Mouse (Mus musculus) neural tube, embryonic 15.5 days (tissue): ENCODE measurements around the gene Selenow. TPM values are rescaled to one million over a fixed set of nuclear protein-coding genes. Genes with fewer than 3 reads are reported as not detected.
A peak's percentile ranks its signal among the peaks of the same experiment; 100 is the strongest.

ENCODE experiments used
- ATAC-seq: fragments of 200-750 bp; cut with Nextera tagmentation; 2 replicates; pipeline ENCODE4 v1.8.0; 2017; ENCODE audit warnings: mild to moderate bottlenecking, moderate TSS enrichment, moderate library complexity; ENCODE audit not compliant: low FRiP score
- H3K27ac ChIP-seq: fragments of 300-500 bp; sonication (generic); replicated peaks from 2 replicates; pipeline ENCODE4 v1.5.1; 2015; ENCODE audit warnings: mild to moderate bottlenecking, inconsistent platforms
- H3K27me3 ChIP-seq: fragments of 300-500 bp; sonication (generic); replicated peaks from 2 replicates; pipeline ENCODE4 v1.6.1; 2015; ENCODE audit warnings: inconsistent platforms
- H3K36me3 ChIP-seq: fragments of 300-500 bp; sonication (generic); 2 replicates; pipeline ENCODE4 v1.6.1; 2015; ENCODE audit warnings: inconsistent platforms
- H3K4me1 ChIP-seq: fragments of 300-500 bp; sonication (generic); 2 replicates; pipeline ENCODE4 v1.6.1; 2015; ENCODE audit warnings: inconsistent platforms
- H3K4me2 ChIP-seq: fragments of 300-500 bp; sonication (generic); 2 replicates; pipeline ENCODE4 v1.6.1; 2015; ENCODE audit warnings: inconsistent platforms, mild to moderate bottlenecking, moderate library complexity
- H3K4me3 ChIP-seq: fragments of 300-500 bp; sonication (generic); replicated peaks from 2 replicates; pipeline ENCODE4 v1.5.1; 2015; ENCODE audit warnings: mild to moderate bottlenecking, inconsistent platforms
- H3K9ac ChIP-seq: fragments of 300-500 bp; sonication (generic); replicated peaks from 2 replicates; pipeline ENCODE4 v1.6.1; 2015; ENCODE audit warnings: mild to moderate bottlenecking, inconsistent platforms
- H3K9me3 ChIP-seq: fragments of 300-500 bp; sonication (generic); replicated peaks from 2 replicates; pipeline ENCODE4 v1.6.1; 2016; ENCODE audit warnings: inconsistent platforms
- WGBS: fragments of 180-500 bp; shearing (Covaris S2); methylation state at CpG from one replicate; pipeline ENCODE4 v1.1.7; 2015; ENCODE audit warnings: mixed read lengths; 5-methylcytosine and 5-hydroxymethylcytosine counted together
- polyA plus RNA-seq: library from polyadenylated mRNA; unstranded; fragments of >200 nt; fragmentation: Nextera tagmentation; extraction: Ambion mirVana; gene quantifications from 2 replicates; pipeline ENCODE4 v1.2.1, GENCODE M21; 2015

The Selenow gene
- polyA plus RNA-seq, 1 experiment from 2014 or later: 1,471 TPM

GRCm38 (mm10) chr7:15955509-15955908 lies 33.3 kb upstream of the Selenow start:
- H3K4me1 ChIP-seq: 0 out of 2 replicates have a peak, but pooled peaks cover 4% of the 10 kb centered on the region
- H3K27me3 ChIP-seq: no peaks in the 10 kb centered on the region; the same call in 1 of the 2 replicates
- H3K4me2 ChIP-seq: peak overlapping the region; percentile 42
- WGBS: 22% methylated on average over 7 of the region's 7 CpGs
- H3K36me3 ChIP-seq: peaks cover 4% of the 10 kb centered on the region; the same call in 1 of the 2 replicates
- H3K9ac ChIP-seq: no peak overlapping the region
- no peaks in the 10 kb centered on the region for H3K9me3 ChIP-seq
- H3K27ac ChIP-seq: no peak overlapping the region
- H3K4me3 ChIP-seq: 0 out of 2 replicates have a peak overlapping the region, but pooled peaks have one; percentile 11
- no peak for ATAC-seq

- ATAC-seq: peak; percentile 26; the same call in 1 of the 2 replicates
- no peak overlapping the region for H3K27ac ChIP-seq
- H3K27me3 ChIP-seq: no peaks in the 10 kb centered on the region; the same call in 1 of the 2 replicates
- peaks cover 4% of the 10 kb centered on the region; the same call in 1 of the 2 replicates for H3K36me3 ChIP-seq
- peak overlapping the region; percentile 42 for H3K4me2 ChIP-seq
- H3K9ac ChIP-seq: no peak overlapping the region
- 6% methylated on average over 21 of the region's 21 CpGs for WGBS
- H3K9me3 ChIP-seq: no peaks in the 10 kb centered on the region
- peak overlapping the region; percentile 11; the same call in 1 of the 2 replicates for H3K4me3 ChIP-seq
- 0 out of 2 replicates have a peak, but pooled peaks cover 4% of the 10 kb centered on the region for H3K4me1 ChIP-seq
Measured at GRCm38 (mm10) chr7:15954978-15955443, 32.8 kb upstream of the Selenow start.

- 88% methylated on average over 7 of the region's 7 CpGs for WGBS
- no peaks in the 10 kb centered on the region for H3K9me3 ChIP-seq
- ATAC-seq: no peak
Measured at GRCm38 (mm10) chr7:15954436-15954835, 32.2 kb upstream of the Selenow start.

GRCm38 (mm10) chr7:15953307-15954074 lies 31.3 kb upstream of the Selenow start:
- WGBS: 91% methylated on average over 13 of the region's 13 CpGs
- peaks cover 4% of the 10 kb centered on the region; the same call in 1 of the 2 replicates for H3K36me3 ChIP-seq
- H3K9ac ChIP-seq: no peak overlapping the region
- H3K4me1 ChIP-seq: peaks cover 8% of the 10 kb centered on the region; the same call in 1 of the 2 replicates
- H3K4me2 ChIP-seq: no peak overlapping the region
- H3K4me3 ChIP-seq: no peak overlapping the region
- H3K9me3 ChIP-seq: no peaks in the 10 kb centered on the region
- no peaks in the 10 kb centered on the region; the same call in 1 of the 2 replicates for H3K27me3 ChIP-seq
- H3K27ac ChIP-seq: no peak overlapping the region
- no peak for ATAC-seq

More at GRCm38 (mm10) chr7:15954436-15954835, 32.2 kb upstream of the Selenow start:
- Histone ChIP-seq H3K9ac (no peak overlapping the region), H3K4me3 (no peak overlapping the region), H3K36me3 (peaks cover 4% of the 10 kb centered on the region; the same call in 1 of the 2 replicates), H3K4me1 (0 out of 2 replicates have a peak, but pooled peaks cover 4% of the 10 kb centered on the region), H3K27ac (no peak overlapping the region), H3K27me3 (no peaks in the 10 kb centered on the region; the same call in 1 of the 2 replicates), H3K4me2 (no peak overlapping the region)

- Histone ChIP-seq H3K9me3 (no peaks in the 10 kb centered on the region), H3K27me3 (no peaks in the 10 kb centered on the region; the same call in 1 of the 2 replicates), H3K9ac (no peak overlapping the region), H3K4me3 (no peak overlapping the region), H3K4me2 (no peak overlapping the region), H3K36me3 (peaks cover 2% of the 10 kb centered on the region; the same call in 1 of the 2 replicates), H3K27ac (no peak overlapping the region), H3K4me1 (peaks cover 12% of the 10 kb centered on the region; the same call in 1 of the 2 replicates)
- ATAC-seq: no peak
- 83% methylated on average over 3 of the region's 3 CpGs for WGBS
Measured at GRCm38 (mm10) chr7:15952416-15952815, 30.2 kb upstream of the Selenow start.

GRCm38 (mm10) chr7:15950008-15950407 lies 27.8 kb upstream of the Selenow start:
- Histone ChIP-seq H3K27me3 (no peaks in the 10 kb centered on the region; the same call in 1 of the 2 replicates), H3K9me3 (no peaks in the 10 kb centered on the region), H3K4me3 (no peak overlapping the region), H3K9ac (no peak overlapping the region), H3K4me1 (peaks cover 17% of the 10 kb centered on the region), H3K27ac (no peak overlapping the region), H3K4me2 (no peak overlapping the region), H3K36me3 (no peaks in the 10 kb centered on the region)
- 86% methylated on average over 15 of the region's 15 CpGs for WGBS
- ATAC-seq: no peak

GRCm38 (mm10) chr7:15949216-15949790 lies 27.1 kb upstream of the Selenow start:
- Histone ChIP-seq H3K4me3 (no peak overlapping the region), H3K4me2 (no peak overlapping the region), H3K9ac (no peak overlapping the region), H3K27ac (no peak overlapping the region), H3K9me3 (no peaks in the 10 kb centered on the region), H3K36me3 (no peaks in the 10 kb centered on the region), H3K27me3 (no peaks in the 10 kb centered on the region), H3K4me1 (peaks cover 23% of the 10 kb centered on the region)
- ATAC-seq: no peak
- WGBS: 84% methylated on average over 7 of the region's 7 CpGs

GRCm38 (mm10) chr7:15948381-15948941 lies 26.3 kb upstream of the Selenow start:
- H3K36me3 ChIP-seq: peaks cover 7% of the 10 kb centered on the region
- no peak overlapping the region for H3K9ac ChIP-seq
- H3K9me3 ChIP-seq: no peaks in the 10 kb centered on the region
- peaks cover 31% of the 10 kb centered on the region for H3K4me1 ChIP-seq
- peak overlapping the region; percentile 44 for H3K4me2 ChIP-seq
- WGBS: 6% methylated on average over 23 of the region's 23 CpGs
- ATAC-seq: no peak
- no peak overlapping the region for H3K27ac ChIP-seq
- no peaks in the 10 kb centered on the region for H3K27me3 ChIP-seq
- H3K4me3 ChIP-seq: no peak overlapping the region

- Histone ChIP-seq H3K27ac (no peak overlapping the region), H3K4me2 (peak overlapping the region; percentile 44), H3K36me3 (peaks cover 14% of the 10 kb centered on the region), H3K9me3 (no peaks in the 10 kb centered on the region), H3K9ac (no peak overlapping the region), H3K4me3 (no peak overlapping the region), H3K27me3 (no peaks in the 10 kb centered on the region), H3K4me1 (peaks cover 33% of the 10 kb centered on the region)
- no peak for ATAC-seq
- WGBS: 60% methylated on average over 4 of the region's 4 CpGs
Measured at GRCm38 (mm10) chr7:15947653-15948260, 25.6 kb upstream of the Selenow start.

GRCm38 (mm10) chr7:15945721-15946536 lies 23.7 kb upstream of the Selenow start, which contains the start of gene Nop53:
Gene Nop53 (minus strand): TSS chr7:15946074.
- no peaks in the 10 kb centered on the region for H3K9me3 ChIP-seq
- H3K27me3 ChIP-seq: no peaks in the 10 kb centered on the region
- H3K4me3 ChIP-seq: peak within 1 kb of the TSS; percentile 75
- WGBS: 1% methylated on average over 59 of the region's 59 CpGs
- H3K36me3 ChIP-seq: peaks cover 32% of the 10 kb centered on the region
- H3K4me2 ChIP-seq: peak within 1 kb of the TSS; percentile 85
- peak within 1 kb of the TSS; percentile 71 for H3K9ac ChIP-seq
- H3K27ac ChIP-seq: peak within 1 kb of the TSS; percentile 98
- H3K4me1 ChIP-seq: peaks cover 33% of the 10 kb centered on the region
- ATAC-seq: peak; percentile 94
